Mouse (Mus musculus): ENCODE measurements around the gene Ptpro. TPM values are rescaled to one million over a fixed set of nuclear protein-coding genes. Genes with fewer than 3 reads are reported as not detected.

Gene Ptpro
- total and polyA plus RNA-seq, 3 experiments, result 0.11 to 0.16 TPM; not detected in 1

DNA sequence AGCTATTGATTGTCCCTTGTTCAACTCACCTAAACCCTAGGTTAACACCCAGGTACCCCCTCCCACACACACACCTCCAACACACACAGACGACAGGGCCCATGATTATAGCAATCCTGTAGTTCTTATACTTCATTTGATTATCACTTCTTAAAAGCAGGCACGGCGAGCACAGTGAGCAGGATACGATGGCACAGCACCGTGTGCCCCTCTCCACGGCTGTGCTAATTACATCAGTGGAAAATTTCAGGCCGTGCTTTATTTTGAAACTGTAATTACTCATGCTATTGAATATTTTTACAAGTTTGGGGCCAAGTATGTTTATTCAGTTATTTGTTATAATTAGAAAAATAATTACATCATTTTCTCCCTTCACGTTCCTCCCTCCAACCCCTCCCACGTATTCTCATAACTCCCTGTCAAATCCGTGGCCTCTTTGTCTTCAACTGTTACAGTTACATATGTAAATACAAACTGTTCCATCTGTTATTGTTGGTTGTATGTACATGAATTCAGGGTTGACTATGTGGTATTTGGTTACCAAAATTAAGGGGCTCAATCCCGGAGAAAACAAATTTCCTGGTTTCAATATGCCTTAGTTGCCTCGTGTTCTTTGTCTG lies 66.2 kb downstream of the Ptpro start:
- TF ChIP-seq POLR2A (IDR thresholded peaks at IDR 0.05; ENCODE audit: low read depth, low read length), result no peak
- no peak for TF ChIP-seq NELFE (IDR thresholded peaks at IDR 0.05; ENCODE audit: low read depth, low read length)
- no peak for TF ChIP-seq PAX5 (IDR thresholded peaks at IDR 0.05; ENCODE audit: low read length)
- no peak for TF ChIP-seq ETS1 (conservative IDR thresholded peaks at IDR 0.05; ENCODE audit: low read depth, low read length)
- TF ChIP-seq POLR2AphosphoS2 (IDR thresholded peaks at IDR 0.05; ENCODE audit: low read depth, low read length), result no peak
- no peak for TF ChIP-seq KAT2A (IDR thresholded peaks at IDR 0.05; ENCODE audit: insufficient replicate concordance, low read length)
- no peak for TF ChIP-seq NRF1 (IDR thresholded peaks at IDR 0.05; ENCODE audit: low read depth, low read length)
- TF ChIP-seq ZKSCAN1 (IDR thresholded peaks at IDR 0.05; ENCODE audit: borderline replicate concordance, low read depth, low read length), result no peak
- H3K79me2 ChIP-seq (replicated peaks; ENCODE audit: control insufficient read depth, extremely low read depth, insufficient read depth, poor library complexity, severe bottlenecking), result no peaks in the 10 kb centered on the region
- no peak overlapping the region for H3K27ac ChIP-seq (ENCODE audit: insufficient read depth, low read depth)
- in situ Hi-C loops (cut with MboI; ENCODE audit: low pct_ligation_motif_present, low pct_unique_long_range_greater_than_20kb, low sequenced_read_pairs), result no loop called here
- no peak overlapping the region for H3K4me2 ChIP-seq (ENCODE audit: insufficient read depth, low read depth, poor library complexity, severe bottlenecking)
- H3K9ac ChIP-seq (ENCODE audit: insufficient read depth, low read depth), result no peak overlapping the region
- peaks cover 0 to 11% of the 10 kb centered on the region in 2 experiments; a peak in 2 of 4 replicates for H3K4me1 ChIP-seq (ENCODE audit: control insufficient read depth in 1 of 2, insufficient read depth in 2 of 2)
- H3K36me3 ChIP-seq (replicated peaks in 1 of 2; ENCODE audit: control insufficient read depth in 1 of 2, insufficient read depth in 1 of 2, low read length in 1 of 2), result no peaks in the 10 kb centered on the region
- no peaks in the 10 kb centered on the region for H3K9me3 ChIP-seq (replicated peaks; ENCODE audit: low read length)
- DNase-seq (ENCODE audit: extremely low read depth), result no peak
- no peak overlapping the region for H3K4me3 ChIP-seq (replicated peaks in 1 of 3; ENCODE audit: low read depth in 2 of 3, low read length in 2 of 3, poor library complexity in 1 of 3)
- dilution Hi-C loops (cut with MboI; ENCODE audit: extremely low pct_ligation_motif_present, extremely low pct_unique_long_range_greater_than_20kb, low sequenced_read_pairs), result no loop called here
- no peaks in the 10 kb centered on the region for H3K27me3 ChIP-seq (replicated peaks)

DNA sequence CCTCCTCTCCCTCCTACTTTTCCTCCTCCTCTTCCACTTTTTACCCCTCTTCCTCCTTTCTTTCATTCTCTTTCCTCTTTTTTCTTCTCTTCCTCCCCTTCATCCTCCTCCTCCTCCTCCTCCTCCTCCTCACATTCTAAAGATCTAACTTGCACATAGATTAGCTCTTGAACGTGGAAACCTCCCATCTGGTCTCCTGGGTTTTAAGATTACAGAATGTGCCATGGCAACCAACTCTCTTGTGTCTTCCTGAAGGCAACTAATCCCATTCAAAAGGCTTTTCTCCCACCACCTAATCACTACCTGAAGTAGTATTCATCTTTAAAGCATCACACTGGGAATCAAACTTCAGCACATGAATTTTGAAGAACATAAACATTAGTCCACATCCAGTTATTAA lies 67.5 kb downstream of the Ptpro start:
- no peak overlapping the region for H3K4me2 ChIP-seq (ENCODE audit: insufficient read depth, low read depth, poor library complexity, severe bottlenecking)
- no peak overlapping the region for H3K9ac ChIP-seq (ENCODE audit: insufficient read depth, low read depth)
- no peak overlapping the region for H3K4me3 ChIP-seq (replicated peaks in 1 of 3; ENCODE audit: low read depth in 2 of 3, low read length in 2 of 3, poor library complexity in 1 of 3)
- H3K36me3 ChIP-seq (replicated peaks in 1 of 2; ENCODE audit: control insufficient read depth in 1 of 2, insufficient read depth in 1 of 2, low read length in 1 of 2), result no peaks in the 10 kb centered on the region
- H3K4me1 ChIP-seq (ENCODE audit: control insufficient read depth in 1 of 2, insufficient read depth in 2 of 2), result peaks cover 0 to 11% of the 10 kb centered on the region in 2 experiments; a peak in 2 of 4 replicates
- H3K9me3 ChIP-seq (replicated peaks; ENCODE audit: low read length), result no peaks in the 10 kb centered on the region
- H3K27ac ChIP-seq (ENCODE audit: insufficient read depth, low read depth), result no peak overlapping the region
- no peaks in the 10 kb centered on the region for H3K27me3 ChIP-seq (replicated peaks)
- dilution Hi-C loops (cut with MboI; ENCODE audit: extremely low pct_ligation_motif_present, extremely low pct_unique_long_range_greater_than_20kb, low sequenced_read_pairs) (no loop called here), in situ Hi-C loops (cut with MboI; ENCODE audit: low pct_ligation_motif_present, low pct_unique_long_range_greater_than_20kb, low sequenced_read_pairs) (no loop called here)
- no peaks in the 10 kb centered on the region for H3K79me2 ChIP-seq (replicated peaks; ENCODE audit: control insufficient read depth, extremely low read depth, insufficient read depth, poor library complexity, severe bottlenecking)
- DNase-seq (ENCODE audit: extremely low read depth), result no peak
- TF ChIP-seq RCOR1 (conservative IDR thresholded peaks at IDR 0.05; ENCODE audit: low read depth, low read length) (no peak), RAD21 (IDR thresholded peaks at IDR 0.05; ENCODE audit: low read depth, low read length) (no peak)

DNA sequence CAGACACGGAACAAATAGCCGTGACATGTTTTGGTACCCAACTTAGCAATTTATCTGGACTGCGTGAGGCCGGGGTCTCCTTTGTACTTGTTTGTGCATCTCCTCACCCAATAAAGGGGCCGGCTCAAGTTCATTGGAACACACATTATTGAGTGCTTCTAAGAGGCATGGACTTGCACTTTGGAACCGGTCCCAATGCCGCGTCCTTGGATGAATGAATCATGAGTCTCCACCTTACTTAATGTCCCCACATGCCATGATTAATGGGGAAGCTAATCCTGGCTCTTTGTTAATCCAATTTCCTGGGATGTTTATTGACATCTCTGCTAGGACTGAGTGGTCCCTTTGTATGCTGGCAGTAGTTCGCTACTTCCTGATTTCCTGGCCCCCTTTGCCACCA lies 75.6 kb downstream of the Ptpro start:
- H3K9ac ChIP-seq (ENCODE audit: insufficient read depth, low read depth), result no peak overlapping the region
- H3K27ac ChIP-seq (ENCODE audit: insufficient read depth, low read depth), result no peak overlapping the region
- no peak overlapping the region for H3K4me3 ChIP-seq (replicated peaks in 1 of 3; ENCODE audit: low read depth in 2 of 3, low read length in 2 of 3, poor library complexity in 1 of 3)
- TF ChIP-seq CHD2 (IDR thresholded peaks at IDR 0.05; ENCODE audit: low read length) (no peak), BHLHE40 (IDR thresholded peaks at IDR 0.05; ENCODE audit: low read depth, low read length) (no peak), POLR2AphosphoS2 (IDR thresholded peaks at IDR 0.05; ENCODE audit: low read depth, low read length) (no peak), E2F4 (IDR thresholded peaks at IDR 0.05; ENCODE audit: insufficient replicate concordance, low read depth, low read length) (no peak), RAD21 (IDR thresholded peaks at IDR 0.05; ENCODE audit: low read depth, low read length) (no peak), NRF1 (IDR thresholded peaks at IDR 0.05; ENCODE audit: low read depth, low read length) (no peak), NELFE (IDR thresholded peaks at IDR 0.05; ENCODE audit: low read depth, low read length) (no peak), MXI1 (IDR thresholded peaks at IDR 0.05; ENCODE audit: low read depth, low read length) (no peak), ZKSCAN1 (IDR thresholded peaks at IDR 0.05; ENCODE audit: borderline replicate concordance, low read depth, low read length) (no peak), HCFC1 (IDR thresholded peaks at IDR 0.05; ENCODE audit: low read depth, low read length) (no peak), IRF4 (IDR thresholded peaks at IDR 0.05; ENCODE audit: low read depth, low read length) (no peak), JUND (conservative IDR thresholded peaks at IDR 0.05; ENCODE audit: low read depth, low read length) (no peak), MYC (IDR thresholded peaks at IDR 0.05; ENCODE audit: low read depth, low read length) (no peak), KAT2A (IDR thresholded peaks at IDR 0.05; ENCODE audit: insufficient replicate concordance, low read length) (no peak), MAFK (IDR thresholded peaks at IDR 0.05; ENCODE audit: insufficient replicate concordance, low read length) (no peak), JUN (IDR thresholded peaks at IDR 0.05; ENCODE audit: insufficient read depth, low read depth, low read length) (no peak), ZMIZ1 (IDR thresholded peaks at IDR 0.05; ENCODE audit: low read depth, low read length) (no peak)
- H3K36me3 ChIP-seq (replicated peaks in 1 of 2; ENCODE audit: control insufficient read depth in 1 of 2, insufficient read depth in 1 of 2, low read length in 1 of 2), result no peaks in the 10 kb centered on the region
- H3K79me2 ChIP-seq (replicated peaks; ENCODE audit: control insufficient read depth, extremely low read depth, insufficient read depth, poor library complexity, severe bottlenecking), result no peaks in the 10 kb centered on the region
- peaks cover 0 to 3% of the 10 kb centered on the region in 2 experiments; a peak in 1 of 4 replicates for H3K4me1 ChIP-seq (ENCODE audit: control insufficient read depth in 1 of 2, insufficient read depth in 2 of 2)
- dilution Hi-C loops (cut with MboI; ENCODE audit: extremely low pct_ligation_motif_present, extremely low pct_unique_long_range_greater_than_20kb, low sequenced_read_pairs), result no loop called here
- no peak overlapping the region for H3K4me2 ChIP-seq (ENCODE audit: insufficient read depth, low read depth, poor library complexity, severe bottlenecking)
- H3K9me3 ChIP-seq (replicated peaks; ENCODE audit: low read length), result no peaks in the 10 kb centered on the region
- in situ Hi-C loops (cut with MboI; ENCODE audit: low pct_ligation_motif_present, low pct_unique_long_range_greater_than_20kb, low sequenced_read_pairs), result no loop called here
- DNase-seq (ENCODE audit: extremely low read depth), result no peak
- H3K27me3 ChIP-seq (replicated peaks), result no peaks in the 10 kb centered on the region
